Mouse (Mus musculus): Measurements from ENCODE around the gene Zfp277.

The Zfp277 gene

DNA sequence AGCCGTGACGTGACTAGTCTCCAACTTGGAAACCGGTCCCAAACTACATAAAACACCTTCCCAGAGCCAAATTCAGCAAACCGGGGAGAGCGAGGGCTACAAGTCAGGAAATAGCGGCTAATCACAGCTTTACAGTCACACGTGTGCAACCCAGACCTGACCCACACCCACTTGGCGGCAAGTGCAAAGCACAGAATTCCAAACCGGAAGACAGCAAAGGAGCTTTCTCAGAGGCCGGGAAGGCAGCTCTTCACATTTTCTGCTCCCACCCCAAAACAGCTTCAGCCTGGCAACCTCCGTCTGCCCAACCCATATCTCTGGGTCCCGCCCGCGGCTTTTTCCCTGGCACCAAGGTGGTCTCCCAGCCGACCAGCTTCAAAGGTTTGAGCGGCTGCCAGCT is 496 bp downstream of the Zfp277 start:
- no peak for DNase-seq (ENCODE audit: low spot score in 2 of 2)

DNA sequence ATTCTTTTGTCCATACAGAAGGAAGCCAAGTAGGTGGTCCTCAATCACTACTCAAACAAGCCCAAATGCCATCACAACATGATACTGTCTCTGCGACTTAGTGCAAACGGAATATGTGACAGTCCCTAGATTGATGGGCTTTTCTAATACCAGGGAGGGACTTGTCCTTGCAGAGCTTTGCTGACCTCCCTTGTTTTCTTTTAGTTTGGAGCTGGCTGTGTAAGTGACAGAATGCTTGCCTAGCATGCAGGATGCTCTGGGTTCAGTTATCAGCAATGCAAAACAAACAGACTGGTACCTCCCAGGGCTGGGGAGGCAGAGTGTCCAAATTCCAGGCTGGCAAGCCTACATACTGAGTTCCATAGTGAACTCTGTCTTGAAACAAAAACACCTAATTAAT is 7.7 kb downstream of the Zfp277 start:
- no peak for DNase-seq (ENCODE audit: low spot score in 2 of 2)

DNA sequence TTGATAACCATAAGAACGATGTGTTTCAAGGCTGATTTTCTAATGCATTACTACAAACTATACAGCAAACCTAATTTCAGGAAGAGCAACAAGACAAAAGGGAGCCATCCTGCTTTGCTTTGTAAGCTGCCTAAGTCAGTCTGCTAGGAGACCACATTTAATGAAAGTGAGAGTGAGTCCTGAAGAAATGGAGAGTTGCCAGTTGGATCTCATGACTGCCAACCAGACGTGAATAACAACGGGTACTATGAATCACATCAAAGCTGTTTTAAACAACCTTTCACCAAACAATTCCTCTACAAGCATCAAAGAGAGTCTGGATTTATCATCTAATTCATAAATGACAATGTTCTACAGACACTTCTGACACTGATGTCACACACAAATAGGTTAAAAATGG is 11.6 kb downstream of the Zfp277 start:
- no peak for DNase-seq (ENCODE audit: low spot score in 2 of 2)

DNA sequence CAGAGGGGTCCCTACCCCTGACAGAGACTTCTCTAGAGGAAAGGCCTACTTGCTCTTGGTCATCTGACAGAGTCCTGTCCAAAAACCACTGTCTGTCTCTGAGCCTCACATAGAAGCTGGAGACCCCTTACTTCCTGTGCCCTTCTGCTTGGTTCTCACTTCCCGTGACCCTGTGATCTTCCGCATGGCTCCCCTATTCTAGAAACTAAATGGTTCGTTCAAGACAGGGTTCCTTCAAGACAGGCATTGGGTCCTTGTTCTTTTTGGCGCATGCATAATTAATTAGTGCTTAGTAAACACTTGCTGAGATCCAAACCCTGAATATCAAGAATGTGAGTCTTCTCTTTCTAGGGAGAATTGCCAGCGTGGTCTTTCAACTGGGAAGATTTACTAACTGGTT is 14.6 kb downstream of the Zfp277 start:
- DNase-seq (ENCODE audit: low spot score in 2 of 2): no peak

DNA sequence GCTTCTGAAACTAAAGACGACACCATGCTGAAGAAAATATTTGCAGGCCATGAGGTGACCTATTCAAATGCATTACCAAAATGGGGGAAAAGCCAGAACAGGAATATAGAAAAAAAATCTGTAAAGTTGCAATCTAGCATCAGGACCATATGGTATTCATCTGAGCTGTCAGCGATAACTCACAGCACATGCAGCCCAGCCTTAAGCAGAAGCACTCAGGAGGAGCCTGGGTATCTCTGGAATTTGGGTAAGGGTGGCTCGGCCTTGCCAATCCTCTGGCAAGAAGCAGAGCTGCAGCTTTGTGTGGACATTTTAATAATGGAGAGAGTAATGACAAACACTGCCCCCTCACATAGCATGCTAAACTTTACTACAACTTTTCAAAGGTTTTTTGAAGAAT is 15.7 kb downstream of the Zfp277 start:
- DNase-seq (ENCODE audit: low spot score in 2 of 2): no peak

- no peak for DNase-seq (ENCODE audit: low spot score in 2 of 2)
These were observed 18.1 kb downstream of the Zfp277 start for GRCm38 (mm10) chr12:40427606-40428005.

GRCm38 (mm10) chr12:40424991-40425390 is 20.7 kb downstream of the Zfp277 start:
- DNase-seq (ENCODE audit: low spot score in 2 of 2): no peak

GRCm38 (mm10) chr12:40417257-40417656 is 28.4 kb downstream of the Zfp277 start:
- DNase-seq (ENCODE audit: low spot score in 2 of 2): no peak

GRCm38 (mm10) chr12:40415312-40415925 is 30.3 kb downstream of the Zfp277 start:
- no peak for DNase-seq (ENCODE audit: low spot score in 2 of 2)

GRCm38 (mm10) chr12:40414682-40415311 is 30.9 kb downstream of the Zfp277 start:
- DNase-seq (ENCODE audit: low spot score in 2 of 2): no peak

GRCm38 (mm10) chr12:40399812-40400211 is 45.9 kb downstream of the Zfp277 start:
- DNase-seq (ENCODE audit: low spot score in 2 of 2): no peak

DNA sequence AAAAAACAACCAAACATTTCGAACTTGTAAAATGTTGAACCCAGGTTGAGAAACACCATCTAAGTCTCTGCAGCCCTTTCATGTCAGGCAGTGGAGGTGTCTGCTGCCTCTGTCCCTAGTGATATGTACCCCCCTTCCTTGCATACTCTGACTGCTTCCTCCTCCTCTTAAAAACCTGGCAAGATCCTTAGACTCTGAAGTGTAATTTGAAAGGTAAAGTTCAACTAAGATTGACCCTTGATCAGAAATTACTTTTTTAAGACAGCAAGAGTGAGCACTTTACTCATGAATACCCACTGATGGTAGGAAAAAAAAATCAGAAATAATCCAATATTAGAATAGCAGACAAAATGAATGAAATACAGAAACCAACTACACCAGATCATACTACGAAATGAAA is 46.3 kb downstream of the Zfp277 start:
- DNase-seq (ENCODE audit: low spot score in 2 of 2): no peak

DNA sequence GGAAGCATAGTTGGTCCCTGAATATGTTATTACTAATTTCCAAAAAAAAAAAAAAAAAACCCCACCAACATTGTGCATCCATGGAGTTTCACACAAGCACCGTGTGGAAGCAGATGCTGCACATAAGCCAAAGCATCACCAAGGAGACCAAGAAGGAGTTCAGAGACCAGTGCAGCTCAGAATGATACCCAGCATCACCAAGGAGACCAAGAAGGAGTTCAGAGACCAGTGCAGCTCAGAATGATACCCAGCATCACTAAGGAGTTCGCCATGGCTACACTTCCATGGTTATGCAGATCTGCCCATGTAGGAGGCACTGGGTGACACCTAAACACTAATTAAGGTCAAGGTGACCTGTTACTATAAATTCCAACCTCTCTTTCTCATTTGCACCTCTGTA is 46.8 kb downstream of the Zfp277 start:
- DNase-seq (ENCODE audit: low spot score in 2 of 2): no peak

- DNase-seq (ENCODE audit: low spot score in 2 of 2): no peak
These were observed 52.8 kb downstream of the Zfp277 start for GRCm38 (mm10) chr12:40392869-40393268.

DNA sequence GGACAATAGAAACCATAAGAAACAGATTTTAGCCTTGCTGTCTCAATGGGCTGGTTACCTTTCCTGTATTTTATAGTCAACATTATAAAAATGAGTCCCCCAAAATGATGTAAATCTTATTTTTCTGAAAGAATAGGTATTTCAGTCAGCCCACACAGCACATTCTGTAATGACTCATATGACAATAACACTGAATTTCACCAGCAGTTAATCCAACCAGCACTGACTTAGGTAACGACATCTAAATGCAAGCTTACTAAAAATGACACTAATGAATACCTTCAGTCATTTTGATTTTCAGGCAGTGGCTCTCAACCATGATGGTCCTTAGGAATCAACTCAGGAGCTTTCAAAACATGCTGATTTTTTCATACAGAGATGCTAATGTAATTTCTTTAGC is 54.4 kb downstream of the Zfp277 start:
- no peak for DNase-seq (ENCODE audit: low spot score in 2 of 2)

DNA sequence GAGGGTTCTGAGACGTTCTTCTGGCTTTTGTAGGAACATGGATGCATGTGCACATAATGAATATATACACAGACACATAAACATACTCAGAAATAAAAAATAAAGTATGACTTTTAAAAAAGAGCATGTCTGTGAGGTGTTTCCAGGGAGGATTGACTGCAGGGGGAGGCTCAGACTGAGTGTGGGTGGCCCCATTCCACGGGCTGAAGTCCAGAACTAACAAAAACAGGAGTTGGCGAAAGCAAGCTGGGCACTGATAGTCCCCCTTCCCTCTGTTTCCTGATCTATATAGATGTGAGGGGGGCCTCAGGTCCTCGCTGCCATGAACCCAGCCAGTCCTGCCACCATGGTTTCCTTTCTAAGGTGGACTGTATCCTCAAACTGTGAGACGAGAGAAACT is 57.9 kb downstream of the Zfp277 start:
- DNase-seq (ENCODE audit: low spot score in 2 of 2): no peak

GRCm38 (mm10) chr12:40385301-40385700 is 60.4 kb downstream of the Zfp277 start:
- no peak for DNase-seq (ENCODE audit: low spot score in 2 of 2)

GRCm38 (mm10) chr12:40383718-40384117 is 62.0 kb downstream of the Zfp277 start:
- DNase-seq (ENCODE audit: low spot score in 2 of 2): no peak

DNA sequence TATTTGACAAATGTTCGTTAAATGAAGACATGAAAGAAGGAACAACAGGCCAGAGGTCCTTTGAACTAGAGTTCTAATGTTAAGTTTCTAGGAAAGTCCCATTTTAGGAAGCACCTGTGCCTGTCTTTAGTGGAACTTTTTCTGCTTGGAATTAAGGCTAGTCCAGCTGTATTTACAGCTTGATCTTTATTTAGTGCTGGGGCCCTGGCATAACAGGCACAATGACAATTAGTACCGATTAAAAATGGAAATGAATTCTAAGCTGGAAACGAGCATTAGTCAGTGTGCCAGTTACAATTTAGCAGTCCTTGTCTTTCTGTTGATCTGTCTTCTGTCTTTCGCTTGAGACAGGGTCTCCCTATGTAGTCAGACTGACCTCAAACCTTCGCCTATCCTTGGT is 63.2 kb downstream of the Zfp277 start:
- no peak for DNase-seq (ENCODE audit: low spot score in 2 of 2)

- DNase-seq (ENCODE audit: low spot score in 2 of 2): no peak
These were observed 63.9 kb downstream of the Zfp277 start for GRCm38 (mm10) chr12:40381824-40382223.

GRCm38 (mm10) chr12:40381173-40381801 is 64.4 kb downstream of the Zfp277 start:
- DNase-seq (ENCODE audit: low spot score in 2 of 2): no peak

DNA sequence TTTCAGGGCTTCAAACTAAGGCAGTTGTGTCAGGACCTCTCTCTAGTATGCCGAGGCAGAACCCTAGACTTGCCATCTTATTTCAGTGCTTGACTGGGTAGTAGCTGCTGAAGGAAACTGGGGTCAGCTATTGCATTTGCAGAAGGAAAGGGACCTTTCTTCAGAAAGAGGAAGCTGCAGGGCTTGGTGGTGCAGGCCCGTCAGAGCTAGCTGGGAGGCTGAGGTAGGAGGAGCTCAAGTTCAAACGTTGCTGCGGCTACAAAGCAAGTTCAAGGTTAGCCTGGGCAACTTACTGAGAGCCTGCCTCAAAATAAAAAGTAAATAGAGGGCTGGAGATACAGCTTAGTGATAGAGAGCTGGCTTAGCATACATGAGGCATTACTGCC is 66.2 kb downstream of the Zfp277 start:
- DNase-seq (ENCODE audit: low spot score in 2 of 2): no peak
